Mouse (Mus musculus): ENCODE data around the gene Cmc2. TPM values are rescaled to one million over a fixed set of nuclear protein-coding genes. Genes with fewer than 3 reads are reported as not detected.

The Cmc2 gene
- polyA plus RNA-seq, 1 experiment from 2014 or later, result 74.4 TPM

- H3K27me3 ChIP-seq (replicated peaks), result no peaks in the 10 kb centered on the region
- H3K9me3 ChIP-seq, result no peaks in the 10 kb centered on the region
- H3K4me3 ChIP-seq (replicated peaks), result no peak overlapping the region
- no peak overlapping the region for H3K27ac ChIP-seq
- H3K36me3 ChIP-seq, result no peaks in the 10 kb centered on the region
- ATAC-seq (ENCODE audit: insufficient read depth, low FRiP score, low read depth), result no peak
- H3K4me2 ChIP-seq, result no peak overlapping the region
- H3K4me1 ChIP-seq, result no peaks in the 10 kb centered on the region
- H3K9ac ChIP-seq, result no peak overlapping the region
- 77% methylated on average over 2 of the region's 2 CpGs for WGBS
These were observed 48.4 kb downstream of the Cmc2 start for GRCm38 (mm10) chr8:116872761-116873342.

GRCm38 (mm10) chr8:116868699-116869098, 52.6 kb downstream of the Cmc2 start:
- Histone ChIP-seq H3K4me2 (no peak overlapping the region), H3K36me3 (no peaks in the 10 kb centered on the region), H3K9ac (no peak overlapping the region), H3K4me3 (replicated peaks) (no peak overlapping the region), H3K27ac (no peak overlapping the region), H3K27me3 (replicated peaks) (peaks cover 8% of the 10 kb centered on the region; the same call in 1 of the 2 replicates), H3K9me3 (no peaks in the 10 kb centered on the region), H3K4me1 (0 out of 2 replicates have a peak, but pooled peaks cover under 1% of the 10 kb centered on the region)
- WGBS, result 33% methylated on average over 4 of the region's 4 CpGs
- no peak; the same call in 1 of the 2 replicates for ATAC-seq (ENCODE audit: insufficient read depth, low FRiP score, low read depth)

GRCm38 (mm10) chr8:116867321-116867720, 53.9 kb downstream of the Cmc2 start:
- Histone ChIP-seq H3K9ac (no peak overlapping the region), H3K4me2 (no peak overlapping the region), H3K9me3 (no peaks in the 10 kb centered on the region), H3K36me3 (no peaks in the 10 kb centered on the region), H3K4me3 (replicated peaks) (no peak overlapping the region), H3K27me3 (replicated peaks) (peaks cover 16% of the 10 kb centered on the region; the same call in 1 of the 2 replicates), H3K27ac (no peak overlapping the region), H3K4me1 (0 out of 2 replicates have a peak, but pooled peaks cover 7% of the 10 kb centered on the region)
- no peak for ATAC-seq (ENCODE audit: insufficient read depth, low FRiP score, low read depth)
- WGBS, result 70% methylated on average over 9 of the region's 9 CpGs

- no peak overlapping the region for H3K27ac ChIP-seq
- WGBS, result 66% methylated on average over 13 of the region's 13 CpGs
These were observed 54.9 kb downstream of the Cmc2 start for GRCm38 (mm10) chr8:116866118-116866903.

GRCm38 (mm10) chr8:116864514-116864913, 56.7 kb downstream of the Cmc2 start:
- Histone ChIP-seq H3K4me1 (0 out of 2 replicates have a peak, but pooled peaks cover 7% of the 10 kb centered on the region), H3K4me3 (replicated peaks) (no peak overlapping the region), H3K27ac (no peak overlapping the region), H3K27me3 (replicated peaks) (peaks cover 18% of the 10 kb centered on the region; the same call in 1 of the 2 replicates), H3K36me3 (no peaks in the 10 kb centered on the region), H3K4me2 (no peak overlapping the region), H3K9me3 (no peaks in the 10 kb centered on the region), H3K9ac (no peak overlapping the region)
- no peak for ATAC-seq (ENCODE audit: insufficient read depth, low FRiP score, low read depth)
- 91% methylated on average over 3 of the region's 3 CpGs for WGBS

More at GRCm38 (mm10) chr8:116866118-116866903, 54.9 kb downstream of the Cmc2 start:
- Histone ChIP-seq H3K4me1 (0 out of 2 replicates have a peak, but pooled peaks cover 7% of the 10 kb centered on the region), H3K4me2 (no peak overlapping the region), H3K9me3 (no peaks in the 10 kb centered on the region), H3K4me3 (replicated peaks) (no peak overlapping the region), H3K9ac (no peak overlapping the region), H3K36me3 (no peaks in the 10 kb centered on the region), H3K27me3 (replicated peaks) (peaks cover 18% of the 10 kb centered on the region; the same call in 1 of the 2 replicates)
- no peak for ATAC-seq (ENCODE audit: insufficient read depth, low FRiP score, low read depth)

GRCm38 (mm10) chr8:116864022-116864387, 57.2 kb downstream of the Cmc2 start:
- WGBS, result 49% methylated on average over 9 of the region's 9 CpGs
- H3K9me3 ChIP-seq, result no peaks in the 10 kb centered on the region

GRCm38 (mm10) chr8:116863357-116864021, 57.8 kb downstream of the Cmc2 start:
- no peaks in the 10 kb centered on the region for H3K9me3 ChIP-seq
- H3K36me3 ChIP-seq, result no peaks in the 10 kb centered on the region
- H3K27me3 ChIP-seq (replicated peaks), result peaks cover 18% of the 10 kb centered on the region; the same call in 1 of the 2 replicates
- H3K4me1 ChIP-seq, result 0 out of 2 replicates have a peak, but pooled peaks cover 7% of the 10 kb centered on the region
- H3K4me3 ChIP-seq (replicated peaks), result peak overlapping the region; percentile 27
- 3% methylated on average over 30 of the region's 30 CpGs for WGBS
- H3K9ac ChIP-seq, result no peak overlapping the region
- peak overlapping the region; percentile 66 for H3K4me2 ChIP-seq
- H3K27ac ChIP-seq, result no peak overlapping the region
- peak; percentile 53; the same call in 1 of the 2 replicates for ATAC-seq (ENCODE audit: insufficient read depth, low FRiP score, low read depth)

More at GRCm38 (mm10) chr8:116864022-116864387, 57.2 kb downstream of the Cmc2 start:
- ATAC-seq (ENCODE audit: insufficient read depth, low FRiP score, low read depth), result no peak
- Histone ChIP-seq H3K4me1 (0 out of 2 replicates have a peak, but pooled peaks cover 7% of the 10 kb centered on the region), H3K27ac (no peak overlapping the region), H3K9ac (no peak overlapping the region), H3K36me3 (no peaks in the 10 kb centered on the region), H3K4me2 (no peak overlapping the region), H3K27me3 (replicated peaks) (peaks cover 18% of the 10 kb centered on the region; the same call in 1 of the 2 replicates), H3K4me3 (replicated peaks) (no peak overlapping the region)

GRCm38 (mm10) chr8:116862191-116862590, 59.1 kb downstream of the Cmc2 start:
- no peak for ATAC-seq (ENCODE audit: insufficient read depth, low FRiP score, low read depth)
- WGBS, result 83% methylated on average over 4 of the region's 4 CpGs
- Histone ChIP-seq H3K36me3 (no peaks in the 10 kb centered on the region), H3K27ac (no peak overlapping the region), H3K9me3 (no peaks in the 10 kb centered on the region), H3K9ac (no peak overlapping the region), H3K4me2 (no peak overlapping the region), H3K27me3 (replicated peaks) (peaks cover 18% of the 10 kb centered on the region; the same call in 1 of the 2 replicates), H3K4me1 (0 out of 2 replicates have a peak, but pooled peaks cover 7% of the 10 kb centered on the region), H3K4me3 (replicated peaks) (no peak overlapping the region)

- no peaks in the 10 kb centered on the region for H3K4me1 ChIP-seq
- H3K9ac ChIP-seq, result no peak overlapping the region
- H3K9me3 ChIP-seq, result no peaks in the 10 kb centered on the region
- H3K36me3 ChIP-seq, result no peaks in the 10 kb centered on the region
- WGBS, result 81% methylated on average over 11 of the region's 11 CpGs
- no peak overlapping the region for H3K4me2 ChIP-seq
- ATAC-seq (ENCODE audit: insufficient read depth, low FRiP score, low read depth), result no peak
- H3K27ac ChIP-seq, result no peak overlapping the region
- no peaks in the 10 kb centered on the region for H3K27me3 ChIP-seq (replicated peaks)
- H3K4me3 ChIP-seq (replicated peaks), result no peak overlapping the region
These were observed 69.2 kb downstream of the Cmc2 start for GRCm38 (mm10) chr8:116852042-116852441.

- H3K36me3 ChIP-seq, result no peaks in the 10 kb centered on the region
- H3K9me3 ChIP-seq, result no peaks in the 10 kb centered on the region
- H3K4me3 ChIP-seq (replicated peaks), result no peak overlapping the region
- H3K27me3 ChIP-seq (replicated peaks), result no peaks in the 10 kb centered on the region
- no peaks in the 10 kb centered on the region for H3K4me1 ChIP-seq
- WGBS, result 77% methylated on average over 3 of the region's 3 CpGs
- H3K4me2 ChIP-seq, result no peak overlapping the region
- H3K9ac ChIP-seq, result no peak overlapping the region
- H3K27ac ChIP-seq, result no peak overlapping the region
- no peak for ATAC-seq (ENCODE audit: insufficient read depth, low FRiP score, low read depth)
These were observed 73.2 kb downstream of the Cmc2 start for GRCm38 (mm10) chr8:116848042-116848441.

- no peaks in the 10 kb centered on the region for H3K4me1 ChIP-seq
- no peaks in the 10 kb centered on the region for H3K9me3 ChIP-seq
- H3K27ac ChIP-seq, result no peak overlapping the region
- 49% methylated on average over 6 of the region's 6 CpGs for WGBS
- H3K9ac ChIP-seq, result no peak overlapping the region
- no peaks in the 10 kb centered on the region for H3K36me3 ChIP-seq
- H3K4me3 ChIP-seq (replicated peaks), result no peak overlapping the region
- H3K27me3 ChIP-seq (replicated peaks), result no peaks in the 10 kb centered on the region
- no peak for ATAC-seq (ENCODE audit: insufficient read depth, low FRiP score, low read depth)
- H3K4me2 ChIP-seq, result no peak overlapping the region
These were observed 78.6 kb downstream of the Cmc2 start for GRCm38 (mm10) chr8:116842678-116843077.

Data from stomach, embryonic 15.5 days (tissue).